Mouse (Mus musculus) ES-E14 (cell line): ENCODE measurements at regions not wholly inside any gene's neighbourhood (a gene's known extent, or its start where the extent isn't known, plus 50 kb on each side); places are given as distances from the start of the nearest gene placed in this dataset.

Experiments used
- DNase-seq: peaks from one replicate; pipeline ENCODE4 v3.0.0-alpha.2; 2013; ENCODE audit warnings: low read depth, low spot score
- H3K27ac ChIP-seq: 2 replicates; pipeline ENCODE4 v1.5.1; 2012; ENCODE audit warnings: low read depth, mild to moderate bottlenecking, low read length, moderate library complexity, mixed read lengths; ENCODE audit not compliant: poor library complexity, insufficient read depth, severe bottlenecking
- H3K36me3 ChIP-seq: 2 replicates; pipeline ENCODE4 v1.6.1; 2012; ENCODE audit warnings: mild to moderate bottlenecking, low read length, moderate library complexity, mixed read lengths; ENCODE audit not compliant: control insufficient read depth, poor library complexity, insufficient read depth, severe bottlenecking
- H3K4me1 ChIP-seq, 2 experiments: fragments of 150-350 bp in 1 of 2; sonication (generic) in 1 of 2; 2 replicates each; pipeline ENCODE4 v1.6.1; 2012; ENCODE audit warnings: low read length in 2 of 2, mild to moderate bottlenecking in 1 of 2, mixed read lengths in 1 of 2; ENCODE audit not compliant: control insufficient read depth in 2 of 2, insufficient read depth in 2 of 2, poor library complexity in 1 of 2
- H3K4me3 ChIP-seq, 2 experiments: fragments of 150-350 bp in 1 of 2; sonication (generic) in 1 of 2; 2 replicates each; pipeline ENCODE4 v1.5.1; 2012; ENCODE audit warnings: low read length in 2 of 2, low read depth in 1 of 2, mild to moderate bottlenecking in 1 of 2, mixed read lengths in 1 of 2; ENCODE audit not compliant: insufficient read depth in 1 of 2, poor library complexity in 1 of 2, severe bottlenecking in 1 of 2
- H3K9ac ChIP-seq: 2 replicates; pipeline ENCODE4 v1.6.1; 2012; ENCODE audit warnings: low read depth, mild to moderate bottlenecking, low read length, mixed read lengths; ENCODE audit not compliant: poor library complexity, insufficient read depth, severe bottlenecking
- H3K9me3 ChIP-seq: fragments of 150-350 bp; sonication (generic); 2 replicates; pipeline ENCODE4 v1.6.1; 2012; ENCODE audit warnings: low read depth, mild to moderate bottlenecking, low read length; ENCODE audit not compliant: control insufficient read depth, insufficient read depth
- CHD2 ChIP-seq: IDR thresholded peaks from 2 replicates; pipeline ENCODE4 v1.6.1; 2014; ENCODE audit warnings: mild to moderate bottlenecking, low read depth, low read length, inconsistent platforms
- HCFC1 ChIP-seq: IDR thresholded peaks from 2 replicates; pipeline ENCODE4 v1.6.1; 2012; ENCODE audit warnings: low read length, inconsistent platforms, borderline replicate concordance; ENCODE audit not compliant: insufficient read depth
- MAFK ChIP-seq: IDR thresholded peaks from 2 replicates; pipeline ENCODE4 v1.6.1; 2014; ENCODE audit warnings: mild to moderate bottlenecking, low read depth, low read length, inconsistent platforms; ENCODE audit not compliant: insufficient read depth
- ZC3H11A ChIP-seq: IDR thresholded peaks from 2 replicates; pipeline ENCODE4 v1.6.1; 2012; ENCODE audit warnings: low read depth, mild to moderate bottlenecking, inconsistent platforms, low read length, borderline replicate concordance
- ZNF384 ChIP-seq: IDR thresholded peaks from 2 replicates; pipeline ENCODE4 v1.6.1; 2012; ENCODE audit warnings: low read depth, low read length, inconsistent platforms
- in situ Hi-C, 2 experiments: fragments of 600-800 bp; cut with MboI; formaldehyde crosslinking; loops; one replicate each; pipeline ENCODE4 v1.15.1; 2025; ENCODE audit warnings: low sequenced_read_pairs in 2 of 2, inconsistent platforms in 1 of 2; ENCODE audit not compliant: unreplicated experiment in 2 of 2

DNA sequence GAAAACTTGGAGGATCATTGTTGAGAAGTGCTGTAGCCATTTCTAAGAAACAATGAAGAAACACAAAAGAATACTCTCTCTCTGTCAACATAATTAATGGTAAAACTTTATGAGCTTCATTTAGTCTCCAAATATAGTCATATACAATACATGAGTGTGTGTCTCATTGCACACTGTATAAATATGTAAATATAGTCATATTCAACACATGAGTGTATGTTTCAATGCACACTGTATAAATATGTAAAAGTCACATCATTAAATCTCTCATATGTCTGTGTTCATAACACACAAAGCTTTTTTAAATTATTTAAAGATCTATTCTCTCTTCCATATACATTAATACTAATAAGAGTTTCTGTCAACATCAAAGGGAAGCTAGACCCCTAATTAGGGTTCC lies 457.6 kb upstream of the Cypt12 start:
- Histone ChIP-seq H3K9ac (no peak overlapping the region), H3K36me3 (no peaks in the 10 kb centered on the region), H3K9me3 (no peaks in the 10 kb centered on the region), H3K27ac (no peak overlapping the region), H3K4me1 (peaks cover 0 to 4% of the 10 kb centered on the region in 2 experiments; a peak in 1 of 4 replicates), H3K4me3 (no peak overlapping the region)
- no peak for DNase-seq
- TF ChIP-seq HCFC1 (no peak), ZC3H11A (no peak), MAFK (no peak)
- in situ Hi-C loops: no loop called here

- Histone ChIP-seq H3K36me3 (no peaks in the 10 kb centered on the region), H3K4me3 (no peak overlapping the region), H3K9ac (no peak overlapping the region), H3K9me3 (no peaks in the 10 kb centered on the region), H3K27ac (no peak overlapping the region), H3K4me1 (no peaks in the 10 kb centered on the region)
- no peak for DNase-seq
- TF ChIP-seq ZC3H11A (no peak), CHD2 (no peak)
- in situ Hi-C loops: no loop called here
Observed at GRCm38 (mm10) chr3:17498291-17498690, 449.9 kb upstream of the Cypt12 start.

GRCm38 (mm10) chr3:17501556-17501955 lies 446.7 kb upstream of the Cypt12 start:
- in situ Hi-C loops: no loop called here
- no peak overlapping the region for H3K4me3 ChIP-seq
- H3K9ac ChIP-seq: no peak overlapping the region
- H3K4me1 ChIP-seq: no peaks in the 10 kb centered on the region
- H3K36me3 ChIP-seq: no peaks in the 10 kb centered on the region
- H3K27ac ChIP-seq: no peak overlapping the region
- no peak for TF ChIP-seq MAFK
- no peak for TF ChIP-seq HCFC1
- no peak for TF ChIP-seq ZC3H11A
- no peak for TF ChIP-seq CHD2
- no peak for TF ChIP-seq ZNF384
- no peak for DNase-seq
- H3K9me3 ChIP-seq: no peaks in the 10 kb centered on the region

DNA sequence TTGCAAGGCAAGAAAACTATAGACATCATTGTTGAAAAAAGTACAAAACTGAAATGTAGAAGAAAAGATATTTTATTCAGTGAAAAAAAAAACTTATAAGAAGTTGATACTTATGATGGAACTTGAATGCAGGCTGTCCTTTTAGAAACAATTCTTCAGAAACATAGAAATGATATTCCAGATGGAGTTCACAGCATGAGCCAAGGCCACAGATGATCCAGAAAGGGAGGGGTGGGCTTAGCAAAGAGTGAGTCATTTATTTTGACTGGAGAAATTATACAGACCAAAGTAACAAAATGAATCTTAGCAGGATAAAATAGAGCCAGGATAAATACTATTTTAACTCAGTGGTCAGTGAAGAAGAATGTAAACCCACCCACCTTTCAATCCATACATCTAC lies 406.9 kb upstream of the Cypt12 start:
- Histone ChIP-seq H3K9me3 (no peaks in the 10 kb centered on the region), H3K4me1 (no peaks in the 10 kb centered on the region), H3K9ac (no peak overlapping the region), H3K4me3 (no peak overlapping the region), H3K27ac (no peak overlapping the region), H3K36me3 (no peaks in the 10 kb centered on the region)
- no peak for TF ChIP-seq MAFK
- TF ChIP-seq ZNF384: no peak
- TF ChIP-seq ZC3H11A: no peak
- TF ChIP-seq HCFC1: no peak
- no peak for TF ChIP-seq CHD2
- in situ Hi-C loops: no loop called here
- DNase-seq: no peak

GRCm38 (mm10) chr3:17547559-17548059 lies 400.6 kb upstream of the Cypt12 start:
- H3K27ac ChIP-seq: no peak overlapping the region
- no peak for TF ChIP-seq ZNF384
- no peaks in the 10 kb centered on the region for H3K9me3 ChIP-seq
- H3K4me1 ChIP-seq: no peaks in the 10 kb centered on the region
- no peak overlapping the region for H3K9ac ChIP-seq
- in situ Hi-C loops: no loop called here
- no peak overlapping the region for H3K4me3 ChIP-seq
- no peaks in the 10 kb centered on the region for H3K36me3 ChIP-seq
- DNase-seq: no peak
